Mouse (Mus musculus) frontal cortex, postnatal 10 days (tissue): Measurements from ENCODE around the gene Ptgfrn.
A peak's percentile ranks its signal among the peaks of the same experiment; 100 is the strongest.

Experiments
- DNase-seq, 2 experiments: peaks; one replicate each; pipeline ENCODE4 v3.0.0; 2022; ENCODE audit warnings: low spot score in 2 of 2, mixed read lengths in 1 of 2

The Ptgfrn gene

GRCm38 (mm10) chr3:101037984-101038545 lies 72.0 kb downstream of the Ptgfrn start:
- no peak for DNase-seq

- DNase-seq: no peak
These were observed 74.1 kb downstream of the Ptgfrn start for GRCm38 (mm10) chr3:101036001-101036400.

- DNase-seq: no peak
These were observed 75.6 kb downstream of the Ptgfrn start for GRCm38 (mm10) chr3:101034509-101034908.

GRCm38 (mm10) chr3:101033644-101034043 lies 76.4 kb downstream of the Ptgfrn start:
- no peak for DNase-seq

GRCm38 (mm10) chr3:101031456-101032142 lies 78.5 kb downstream of the Ptgfrn start:
- DNase-seq: no peak

- DNase-seq: no peak
These were observed 79.4 kb downstream of the Ptgfrn start for GRCm38 (mm10) chr3:101030630-101031029.

- no peak for DNase-seq
These were observed 80.7 kb downstream of the Ptgfrn start, which contains the start of gene Cd101 for GRCm38 (mm10) chr3:101029339-101029738. Cd101 (minus strand) TSS chr3:101029556.

- DNase-seq: no peak
These were observed 83.3 kb downstream of the Ptgfrn start for GRCm38 (mm10) chr3:101026741-101027140.

- DNase-seq: no peak
These were observed 87.1 kb downstream of the Ptgfrn start for GRCm38 (mm10) chr3:101022967-101023366.

GRCm38 (mm10) chr3:101021481-101022051 lies 88.5 kb downstream of the Ptgfrn start:
- DNase-seq: no peak

GRCm38 (mm10) chr3:101021073-101021472 lies 89.0 kb downstream of the Ptgfrn start:
- DNase-seq: no peak

GRCm38 (mm10) chr3:101018494-101018893 lies 91.6 kb downstream of the Ptgfrn start:
- DNase-seq: no peak

GRCm38 (mm10) chr3:101016050-101016449 lies 94.0 kb downstream of the Ptgfrn start:
- DNase-seq: no peak

GRCm38 (mm10) chr3:101015254-101015653 lies 94.8 kb downstream of the Ptgfrn start:
- DNase-seq: no peak

GRCm38 (mm10) chr3:101013536-101013935 lies 96.5 kb downstream of the Ptgfrn start:
- no peak for DNase-seq

- DNase-seq: no peak
These were observed 97.1 kb downstream of the Ptgfrn start for GRCm38 (mm10) chr3:101013005-101013404.

- DNase-seq: no peak
These were observed 97.5 kb downstream of the Ptgfrn start for GRCm38 (mm10) chr3:101012597-101012996.

GRCm38 (mm10) chr3:101012131-101012571 lies 97.9 kb downstream of the Ptgfrn start:
- peak; percentile 32 to 65 for DNase-seq

- DNase-seq: no peak
These were observed 98.9 kb downstream of the Ptgfrn start for GRCm38 (mm10) chr3:101011203-101011600.

GRCm38 (mm10) chr3:101010589-101011202 lies 99.4 kb downstream of the Ptgfrn start:
- no peak for DNase-seq

GRCm38 (mm10) chr3:101007112-101007782 lies 102.8 kb downstream of the Ptgfrn start:
- no peak for DNase-seq

- no peak for DNase-seq
These were observed 104.7 kb downstream of the Ptgfrn start for GRCm38 (mm10) chr3:101005392-101005791.
